Mouse (Mus musculus): ENCODE data around the gene Slc24a2. TPM values are rescaled to one million over a fixed set of nuclear protein-coding genes. Genes with fewer than 3 reads are reported as not detected.

The Slc24a2 gene
- polyA plus RNA-seq, 1 experiment from 2014 or later: 5.2 TPM

GRCm38 (mm10) chr4:86936217-86936616, 294.1 kb downstream of the Slc24a2 start:
- 95% methylated on average over 9 of the region's 9 CpGs for WGBS
- Histone ChIP-seq H3K4me1 (replicated peaks) (peaks cover 2% of the 10 kb centered on the region; the same call in 1 of the 2 replicates), H3K9ac (no peak overlapping the region), H3K27me3 (no peaks in the 10 kb centered on the region), H3K36me3 (peaks cover 7% of the 10 kb centered on the region; the same call in 1 of the 2 replicates), H3K27ac (replicated peaks) (no peak overlapping the region), H3K4me3 (no peak overlapping the region), H3K4me2 (no peak overlapping the region), H3K9me3 (no peaks in the 10 kb centered on the region)
- no peak for ATAC-seq (ENCODE audit: low FRiP score, low read depth)
